Mouse (Mus musculus): ENCODE measurements around the gene Ndufv1. TPM values are rescaled to one million over a fixed set of nuclear protein-coding genes. Genes with fewer than 3 reads are reported as not detected.
"Not testable (repeated sequence)": the region's sequence is repeated elsewhere in the genome, so short reads cannot be mapped to it uniquely, and the experiment has no call there.

Ndufv1 gene
- polyA plus RNA-seq, 1 experiment from 2014 or later = 187 TPM

DNA sequence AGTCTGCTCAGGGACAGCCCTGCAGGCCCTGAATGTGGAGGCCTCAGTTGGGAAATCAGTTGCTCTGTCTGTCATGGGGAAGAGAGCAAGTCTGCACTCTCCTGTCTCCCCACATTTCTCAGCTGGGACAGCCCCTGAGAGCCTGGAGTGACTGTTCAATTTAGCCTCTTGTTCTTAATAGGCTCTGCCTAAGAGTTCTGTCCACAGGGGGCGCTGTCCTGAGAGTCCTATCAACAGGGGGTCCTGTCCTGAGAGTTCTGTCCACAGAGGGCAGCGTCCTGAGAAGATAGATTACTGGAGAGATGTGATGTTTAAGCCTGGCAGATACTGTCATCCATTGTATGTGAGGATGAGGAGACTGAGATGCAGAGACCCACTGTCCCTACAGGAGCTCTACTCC is 50.1 kb downstream of the Ndufv1 start:
- no peak overlapping the region for H3K9ac ChIP-seq
- H3K27ac ChIP-seq = no peak overlapping the region
- no peaks in the 10 kb centered on the region for H3K36me3 ChIP-seq
- peaks cover 7% of the 10 kb centered on the region for H3K4me1 ChIP-seq
- H3K9me3 ChIP-seq (replicated peaks) = no peaks in the 10 kb centered on the region
- 0 out of 2 replicates have a peak, but pooled peaks cover 3% of the 10 kb centered on the region for H3K27me3 ChIP-seq (replicated peaks)
- no peak overlapping the region for H3K4me2 ChIP-seq
- 7% methylated on average over 2 of the region's 2 CpGs for WGBS (ENCODE audit: insufficient replicate concordance)
- H3K4me3 ChIP-seq = no peak overlapping the region
- ATAC-seq = no peak

GRCm38 (mm10) chr19:3961805-3962204 is 50.8 kb downstream of the Ndufv1 start:
- H3K4me1 ChIP-seq; H3K4me3 ChIP-seq; H3K9ac ChIP-seq; H3K36me3 ChIP-seq; H3K27ac ChIP-seq; H3K4me2 ChIP-seq; H3K9me3 ChIP-seq (replicated peaks); ATAC-seq; H3K27me3 ChIP-seq (replicated peaks): not testable (repeated sequence)
- 75% methylated on average over 6 of the region's 6 CpGs for WGBS (ENCODE audit: insufficient replicate concordance)

GRCm38 (mm10) chr19:3960211-3960610 is 52.4 kb downstream of the Ndufv1 start:
- Histone ChIP-seq H3K4me2 (no peak overlapping the region), H3K27ac (no peak overlapping the region), H3K4me1 (no peaks in the 10 kb centered on the region), H3K9me3 (replicated peaks) (no peaks in the 10 kb centered on the region), H3K27me3 (replicated peaks) (peaks cover 7% of the 10 kb centered on the region; the same call in 1 of the 2 replicates), H3K9ac (no peak overlapping the region), H3K36me3 (no peaks in the 10 kb centered on the region), H3K4me3 (no peak overlapping the region)
- no peak for ATAC-seq
- WGBS (ENCODE audit: insufficient replicate concordance) = 78% methylated on average over 5 of the region's 5 CpGs

DNA sequence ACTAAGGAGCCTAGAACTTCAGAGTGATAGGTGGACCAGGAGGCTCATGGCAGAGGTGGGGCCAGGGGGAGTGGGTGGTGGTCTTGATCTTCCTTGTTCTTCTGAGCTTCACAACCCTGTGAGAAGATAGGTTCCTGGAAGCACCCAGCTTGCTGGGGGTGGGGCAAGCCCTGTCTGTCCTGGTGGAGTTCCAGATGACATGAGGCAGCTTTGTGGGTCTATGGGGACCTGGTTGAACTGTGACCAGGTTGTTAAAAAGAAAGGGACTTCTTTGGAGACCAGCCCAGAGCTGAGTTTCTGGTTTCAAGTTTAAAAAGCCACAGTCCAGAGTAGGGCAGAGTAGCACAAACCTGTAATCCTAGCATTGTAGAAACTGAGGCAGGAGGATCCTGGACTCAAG is 53.6 kb downstream of the Ndufv1 start:
- Histone ChIP-seq H3K4me2 (no peak overlapping the region), H3K36me3 (no peaks in the 10 kb centered on the region), H3K4me1 (no peaks in the 10 kb centered on the region), H3K27me3 (replicated peaks) (peaks cover 7% of the 10 kb centered on the region; the same call in 1 of the 2 replicates), H3K9ac (no peak overlapping the region), H3K27ac (no peak overlapping the region), H3K9me3 (replicated peaks) (no peaks in the 10 kb centered on the region), H3K4me3 (no peak overlapping the region)
- no peak for ATAC-seq

GRCm38 (mm10) chr19:3958470-3958869 is 54.1 kb downstream of the Ndufv1 start, which contains the start of gene Aldh3b3:
Aldh3b3 (plus strand) TSS chr19:3958645.
- no peaks in the 10 kb centered on the region for H3K9me3 ChIP-seq (replicated peaks)

More at GRCm38 (mm10) chr19:3958470-3958869, 54.1 kb downstream of the Ndufv1 start, which contains the start of gene Aldh3b3:
- Histone ChIP-seq H3K9ac (no peak within 1 kb of the TSS), H3K4me1 (no peaks in the 10 kb centered on the region), H3K4me3 (no peak within 1 kb of the TSS), H3K4me2 (no peak within 1 kb of the TSS), H3K36me3 (no peaks in the 10 kb centered on the region), H3K27ac (no peak within 1 kb of the TSS), H3K27me3 (replicated peaks) (peaks cover 7% of the 10 kb centered on the region; the same call in 1 of the 2 replicates)
- 61% methylated on average over 4 of the region's 4 CpGs for WGBS (ENCODE audit: insufficient replicate concordance)
- ATAC-seq = no peak

Other genes with a start within 250 kb of the Ndufv1 start
- gene Kmt5b, start 245.4 kb downstream of the Ndufv1 start, polyA plus RNA-seq (2016; fragmentation: Nextera tagmentation; extraction: Ambion mirVana) = 12.5 and 13.4 TPM in 2 replicates
- 25.5 and 26.7 TPM in 2 replicates for gene Chka, start 161.0 kb downstream of the Ndufv1 start, polyA plus RNA-seq (2016; fragmentation: Nextera tagmentation; extraction: Ambion mirVana)
- gene Tcirg1, start 105.7 kb downstream of the Ndufv1 start, polyA plus RNA-seq (2016; fragmentation: Nextera tagmentation; extraction: Ambion mirVana) = 24.7 and 26.1 TPM in 2 replicates
- gene Ndufs8, start 100.0 kb downstream of the Ndufv1 start, polyA plus RNA-seq (2016; fragmentation: Nextera tagmentation; extraction: Ambion mirVana) = 197 and 218 TPM in 2 replicates
- gene Aldh3b1, start 83.0 kb downstream of the Ndufv1 start, polyA plus RNA-seq (2016; fragmentation: Nextera tagmentation; extraction: Ambion mirVana) = 1.8 and 1.9 TPM in 2 replicates
- gene Unc93b1, start 77.6 kb downstream of the Ndufv1 start, polyA plus RNA-seq (2016; fragmentation: Nextera tagmentation; extraction: Ambion mirVana) = 14.3 and 15.3 TPM in 2 replicates
- 0.04 TPM in 1 of 2 replicates, not detected in the other for gene Aldh3b3, start 54.2 kb downstream of the Ndufv1 start, polyA plus RNA-seq (2016; fragmentation: Nextera tagmentation; extraction: Ambion mirVana)
- 0.14 and 0.22 TPM in 2 replicates for gene Aldh3b2, start 40.5 kb downstream of the Ndufv1 start, polyA plus RNA-seq (2016; fragmentation: Nextera tagmentation; extraction: Ambion mirVana)
- 9.1 and 10.0 TPM in 2 replicates for gene Acy3, start 26.2 kb downstream of the Ndufv1 start, polyA plus RNA-seq (2016; fragmentation: Nextera tagmentation; extraction: Ambion mirVana)
- 1.2 and 1.3 TPM in 2 replicates for gene Tbx10, start 20.1 kb downstream of the Ndufv1 start, polyA plus RNA-seq (2016; fragmentation: Nextera tagmentation; extraction: Ambion mirVana)
- 18.6 and 21.0 TPM in 2 replicates for gene Nudt8, start 12.2 kb downstream of the Ndufv1 start, polyA plus RNA-seq (2016; fragmentation: Nextera tagmentation; extraction: Ambion mirVana)
- gene Gm49405, start 12.2 kb downstream of the Ndufv1 start, polyA plus RNA-seq (2016; fragmentation: Nextera tagmentation; extraction: Ambion mirVana) = 0.85 and 1.1 TPM in 2 replicates
- gene Doc2g, start 9.5 kb downstream of the Ndufv1 start, polyA plus RNA-seq (2016; fragmentation: Nextera tagmentation; extraction: Ambion mirVana) = 1.3 and 1.5 TPM in 2 replicates
- 583 and 622 TPM in 2 replicates for gene Gstp1, start 25.2 kb upstream of the Ndufv1 start, polyA plus RNA-seq (2016; fragmentation: Nextera tagmentation; extraction: Ambion mirVana)
- 6.2 and 7.3 TPM in 2 replicates for gene Gstp2, start 33.2 kb upstream of the Ndufv1 start, polyA plus RNA-seq (2016; fragmentation: Nextera tagmentation; extraction: Ambion mirVana)
- 15.0 and 18.5 TPM in 2 replicates for gene Gstp3, start 46.8 kb upstream of the Ndufv1 start, polyA plus RNA-seq (2016; fragmentation: Nextera tagmentation; extraction: Ambion mirVana)
- gene Cabp2, start 68.8 kb upstream of the Ndufv1 start, polyA plus RNA-seq (2016; fragmentation: Nextera tagmentation; extraction: Ambion mirVana) = 0.37 and 0.53 TPM in 2 replicates
- 93.2 and 101 TPM in 2 replicates for gene Cdk2ap2, start 84.4 kb upstream of the Ndufv1 start, polyA plus RNA-seq (2016; fragmentation: Nextera tagmentation; extraction: Ambion mirVana)
- 4.8 and 5.0 TPM in 2 replicates for gene Pitpnm1, start 87.2 kb upstream of the Ndufv1 start, polyA plus RNA-seq (2016; fragmentation: Nextera tagmentation; extraction: Ambion mirVana)
- gene Aip, start 113.1 kb upstream of the Ndufv1 start, polyA plus RNA-seq (2016; fragmentation: Nextera tagmentation; extraction: Ambion mirVana) = 42.0 and 43.6 TPM in 2 replicates
- not detected in 2 replicates for gene Gpr152, start 127.0 kb upstream of the Ndufv1 start, polyA plus RNA-seq (2016; fragmentation: Nextera tagmentation; extraction: Ambion mirVana)
- 0.06 and 0.07 TPM in 2 replicates for gene Cabp4, start 131.2 kb upstream of the Ndufv1 start, polyA plus RNA-seq (2016; fragmentation: Nextera tagmentation; extraction: Ambion mirVana)
- gene Coro1b, start 135.8 kb upstream of the Ndufv1 start, polyA plus RNA-seq (2016; fragmentation: Nextera tagmentation; extraction: Ambion mirVana) = 86.5 and 86.9 TPM in 2 replicates
- 24.3 and 26.2 TPM in 2 replicates for gene Ptprcap, start 140.8 kb upstream of the Ndufv1 start, polyA plus RNA-seq (2016; fragmentation: Nextera tagmentation; extraction: Ambion mirVana)
- 39.1 and 39.4 TPM in 2 replicates for gene Rps6kb2, start 150.5 kb upstream of the Ndufv1 start, polyA plus RNA-seq (2016; fragmentation: Nextera tagmentation; extraction: Ambion mirVana)
- gene Carns1, start 162.7 kb upstream of the Ndufv1 start, polyA plus RNA-seq (2016; fragmentation: Nextera tagmentation; extraction: Ambion mirVana) = 0.93 and 1.3 TPM in 2 replicates
- 4.3 and 4.9 TPM in 2 replicates for gene Tbc1d10c, start 178.5 kb upstream of the Ndufv1 start, polyA plus RNA-seq (2016; fragmentation: Nextera tagmentation; extraction: Ambion mirVana)
- gene Ppp1ca, start 179.3 kb upstream of the Ndufv1 start, polyA plus RNA-seq (2016; fragmentation: Nextera tagmentation; extraction: Ambion mirVana) = 572 and 577 TPM in 2 replicates
- 26.5 and 26.8 TPM in 2 replicates for gene Rad9a, start 188.9 kb upstream of the Ndufv1 start, polyA plus RNA-seq (2016; fragmentation: Nextera tagmentation; extraction: Ambion mirVana)
- gene Clcf1, start 201.4 kb upstream of the Ndufv1 start, polyA plus RNA-seq (2016; fragmentation: Nextera tagmentation; extraction: Ambion mirVana) = 0.73 and 1.3 TPM in 2 replicates
- gene AC109138.7, start 201.6 kb upstream of the Ndufv1 start, polyA plus RNA-seq (2016; fragmentation: Nextera tagmentation; extraction: Ambion mirVana) = not detected in 2 replicates
- 12.8 and 13.2 TPM in 2 replicates for gene Pold4, start 219.1 kb upstream of the Ndufv1 start, polyA plus RNA-seq (2016; fragmentation: Nextera tagmentation; extraction: Ambion mirVana)